In the genomic region with DNA sequence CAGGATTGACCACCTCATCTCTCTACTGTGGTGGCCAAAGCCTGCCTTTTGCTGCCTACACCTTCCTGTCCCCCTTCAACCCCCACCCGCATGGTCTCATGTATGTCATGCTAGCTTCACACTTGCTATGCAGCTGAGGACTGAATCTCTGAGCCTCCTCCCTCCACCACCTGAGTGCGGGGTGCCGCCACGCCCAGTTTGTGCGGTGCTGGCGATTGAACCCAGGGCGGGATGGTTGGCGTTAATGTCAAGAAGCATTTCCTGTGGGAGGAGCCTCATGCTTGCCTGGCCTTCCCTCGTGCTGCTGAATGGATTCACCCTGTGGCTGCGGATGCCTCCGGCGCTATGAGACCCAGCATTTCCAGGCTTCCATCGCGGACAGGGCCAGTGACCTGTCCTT, we compare ENCODE assay signal across 15 mouse cellular contexts.
DNase-seq lines count a peak whose midpoint lies in the region; ATAC-seq and TF ChIP-seq lines count a peak whose summit lies in the region.
"Had no signal": no experiment of that assay in that cellular context is flagged by ENCODE, and none has a peak within 500 bp of the region (broad histone marks: within the 10 kb centered on the region; RNA-seq: fewer than 3 reads in every experiment).

No protein-coding gene starts in this region.

- no peak for TF ChIP-seq CTCF in kidney, postnatal 0 days (IDR thresholded peaks at IDR 0.05; ENCODE audit: low read depth)
- no peak for TF ChIP-seq CTCF in testis, adult 2 months (IDR thresholded peaks at IDR 0.05; ENCODE audit: control insufficient read depth, insufficient read depth, insufficient replicate concordance, low read depth, low read length)

- 19% methylated on average over 14 of the region's 14 CpGs for WGBS in heart, embryonic 10.5 days
- 25% methylated on average over 14 of the region's 14 CpGs for WGBS in kidney, postnatal 0 days
- 27% methylated on average over 14 of the region's 14 CpGs for WGBS in stomach, embryonic 16.5 days

- intact Hi-C loops in heart, postnatal 36 days (cut with DNase I) = no loop called here

- H3K36me3 ChIP-seq in heart, embryonic 10.5 days = no peaks in the 10 kb centered on the region
- H3K36me3 ChIP-seq in kidney, postnatal 0 days (ENCODE audit: insufficient read depth, low read length) = no peaks in the 10 kb centered on the region
- no peaks in the 10 kb centered on the region for H3K36me3 ChIP-seq in testis, adult 2 months (ENCODE audit: control insufficient read depth, insufficient read depth, low read length)
- H3K36me3 ChIP-seq in stomach, embryonic 16.5 days (ENCODE audit: control insufficient read depth, insufficient read depth, low read length) = no peaks in the 10 kb centered on the region
- H3K36me3 ChIP-seq: midbrain, embryonic 15.5 days had no signal

- H3K9ac ChIP-seq in kidney, postnatal 0 days (ENCODE audit: low read depth, low read length) = no peak overlapping the region
- no peak overlapping the region for H3K9ac ChIP-seq in stomach, embryonic 16.5 days (ENCODE audit: low read length)
- H3K9ac ChIP-seq: midbrain, embryonic 15.5 days had no signal

- peak overlapping the region; percentile 31 for H3K4me3 ChIP-seq in heart, embryonic 10.5 days
- no peak overlapping the region for H3K4me3 ChIP-seq in kidney, postnatal 0 days (replicated peaks; ENCODE audit: low read depth, low read length)
- peak overlapping the region; percentile 8 for H3K4me3 ChIP-seq in testis, adult 2 months (ENCODE audit: control insufficient read depth, low read depth, low read length)
- H3K4me3 ChIP-seq in stomach, embryonic 16.5 days (replicated peaks; ENCODE audit: low read length) = no peak overlapping the region; the same call in 1 of the 2 replicates
- H3K4me3 ChIP-seq: midbrain, embryonic 15.5 days had no signal

- peaks cover 8% of the 10 kb centered on the region for H3K4me1 ChIP-seq in heart, embryonic 10.5 days
- no peaks in the 10 kb centered on the region for H3K4me1 ChIP-seq in kidney, postnatal 0 days (replicated peaks; ENCODE audit: insufficient read depth, low read length)
- peaks cover 3% of the 10 kb centered on the region for H3K4me1 ChIP-seq in testis, adult 2 months (ENCODE audit: control insufficient read depth, insufficient read depth, low read length)
- H3K4me1 ChIP-seq in stomach, embryonic 16.5 days (ENCODE audit: control insufficient read depth, insufficient read depth, low read length) = no peaks in the 10 kb centered on the region

- no peaks in the 10 kb centered on the region for H3K9me3 ChIP-seq in heart, embryonic 10.5 days
- no peaks in the 10 kb centered on the region for H3K9me3 ChIP-seq in kidney, postnatal 0 days (replicated peaks; ENCODE audit: low read length)
- no peaks in the 10 kb centered on the region for H3K9me3 ChIP-seq in stomach, embryonic 16.5 days (replicated peaks; ENCODE audit: control insufficient read depth, low read length)
- H3K9me3 ChIP-seq: midbrain, embryonic 15.5 days had no signal

- peak; percentile 44; the same call in 1 of the 2 replicates for ATAC-seq in kidney, postnatal 0 days (replicated peaks; ENCODE audit: low FRiP score, low read depth)
- no peak for ATAC-seq in stomach, embryonic 16.5 days (ENCODE audit: insufficient read depth, low FRiP score)
- ATAC-seq: midbrain, embryonic 15.5 days had no signal

- DNase-seq in heart, embryonic 10.5 days (ENCODE audit: low spot score) = no peak
- no peak for DNase-seq in heart, postnatal 36 days
- no peak for DNase-seq in kidney, postnatal 0 days (ENCODE audit: low spot score)
- no peak for DNase-seq in kidney, adult 18-20 months
- DNase-seq in testis, postnatal 14 days (ENCODE audit: low spot score) = no peak
- no peak for DNase-seq in spleen, adult 18-20 months
- DNase-seq: cerebellum, adult 2 months; embryo, embryonic 11 days; heart, postnatal 14 days; kidney, adult 2 months; lung, adult 2 months; thymus, postnatal 25 days had no signal

- no peak for TF ChIP-seq POLR2A in testis, adult 2 months (IDR thresholded peaks at IDR 0.05; ENCODE audit: control insufficient read depth, low read depth, low read length)

- no peak overlapping the region for H3K27ac ChIP-seq in heart, embryonic 10.5 days
- H3K27ac ChIP-seq in kidney, postnatal 0 days = no peak overlapping the region
- H3K27ac ChIP-seq in testis, adult 2 months (ENCODE audit: control insufficient read depth, insufficient read depth, low read depth, low read length) = no peak overlapping the region
- no peak overlapping the region for H3K27ac ChIP-seq in stomach, embryonic 16.5 days (ENCODE audit: low read length)
- H3K27ac ChIP-seq: midbrain, embryonic 15.5 days had no signal

- H3K4me2 ChIP-seq in kidney, postnatal 0 days (ENCODE audit: low read length) = no peak overlapping the region
- H3K4me2 ChIP-seq in stomach, embryonic 16.5 days (ENCODE audit: low read depth, low read length) = peak overlapping the region; percentile 22
- H3K4me2 ChIP-seq: midbrain, embryonic 15.5 days had no signal

- peaks cover 36% of the 10 kb centered on the region; the same call in 1 of the 2 replicates for H3K27me3 ChIP-seq in heart, embryonic 10.5 days (ENCODE audit: insufficient read depth, poor library complexity, severe bottlenecking)
- 0 out of 2 replicates have a peak, but pooled peaks cover 3% of the 10 kb centered on the region for H3K27me3 ChIP-seq in kidney, postnatal 0 days (ENCODE audit: insufficient read depth, low read length)
- no peaks in the 10 kb centered on the region for H3K27me3 ChIP-seq in testis, adult 2 months (ENCODE audit: control insufficient read depth, insufficient read depth, low read length)
- H3K27me3 ChIP-seq in stomach, embryonic 16.5 days (ENCODE audit: control insufficient read depth, insufficient read depth, low read length) = 0 out of 2 replicates have a peak, but pooled peaks cover 3% of the 10 kb centered on the region

Comparison
In these comparisons a context has a peak if more than half of its experiments do, and no peak if none do; other contexts are left out.
1. H3K4me3 ChIP-seq: peak in heart, embryonic 10.5 days (single experiment) and testis, adult 2 months (single experiment); none in kidney, postnatal 0 days (single experiment) and stomach, embryonic 16.5 days (single experiment).